Mouse (Mus musculus): ENCODE measurements around the gene Dnaja4.
"Not testable (repeated sequence)": the region's sequence is repeated elsewhere in the genome, so short reads cannot be mapped to it uniquely, and the experiment has no call there.

The Dnaja4 gene

DNA sequence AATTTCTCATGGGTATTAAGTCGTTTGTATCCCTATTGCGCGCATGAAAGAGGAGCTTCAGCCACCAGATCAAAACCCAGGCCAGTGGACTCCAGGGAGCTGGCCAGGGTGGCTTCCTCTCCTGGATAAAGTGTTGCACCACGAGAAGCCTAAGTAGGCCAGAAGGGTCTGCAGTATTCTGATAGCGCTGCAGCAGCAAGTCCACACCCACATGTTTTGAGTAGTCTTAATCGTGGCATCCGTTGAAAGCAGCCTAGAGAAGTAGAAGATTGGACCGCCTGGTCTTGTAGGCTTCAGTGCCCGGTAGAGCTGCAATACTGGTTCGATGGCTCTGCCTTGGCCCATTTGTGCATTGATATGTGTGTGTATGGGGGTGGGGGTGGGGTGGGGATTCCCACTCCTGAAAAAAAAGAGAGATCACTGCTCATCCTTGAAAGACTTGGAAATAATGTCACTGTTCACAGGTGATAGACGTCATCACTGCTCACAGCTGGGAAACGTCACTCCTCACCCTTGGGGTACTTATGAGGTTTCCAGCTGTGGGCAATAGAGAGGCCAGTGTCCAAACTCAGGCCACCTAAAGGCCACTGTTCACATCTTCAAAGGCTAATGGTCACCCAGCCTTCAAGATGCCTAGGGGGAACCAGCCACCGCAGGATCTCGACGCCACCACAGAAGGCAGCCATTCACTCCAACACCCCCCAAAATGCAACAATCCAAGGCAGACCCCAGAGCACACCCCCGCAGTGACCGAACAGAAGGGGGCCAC is at the start of gene Dnaja4:
Gene Dnaja4 (plus strand): TSS at position 556 of the 769 bp plus-strand sequence.
- no peak for DNase-seq

DNA sequence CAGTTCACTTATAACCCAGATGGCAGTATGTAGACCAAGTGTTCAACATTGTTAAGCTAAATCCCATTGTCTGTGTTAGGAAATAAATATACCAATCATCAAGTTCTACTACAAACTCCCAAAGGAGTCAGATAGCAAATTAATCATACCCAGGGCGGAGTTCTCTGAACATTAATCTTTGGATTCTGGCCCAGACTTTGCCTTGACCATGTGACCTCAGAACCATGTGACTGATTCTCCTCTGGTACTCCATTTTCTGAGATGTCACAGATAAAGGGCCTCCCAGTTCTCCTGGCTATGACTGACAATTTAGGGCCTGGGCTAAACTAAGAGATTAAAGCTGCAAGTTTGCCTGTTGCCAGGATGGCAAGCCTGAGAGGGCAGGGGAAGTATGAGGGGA is 49.3 kb upstream of the Dnaja4 start:
- DNase-seq = no peak

DNA sequence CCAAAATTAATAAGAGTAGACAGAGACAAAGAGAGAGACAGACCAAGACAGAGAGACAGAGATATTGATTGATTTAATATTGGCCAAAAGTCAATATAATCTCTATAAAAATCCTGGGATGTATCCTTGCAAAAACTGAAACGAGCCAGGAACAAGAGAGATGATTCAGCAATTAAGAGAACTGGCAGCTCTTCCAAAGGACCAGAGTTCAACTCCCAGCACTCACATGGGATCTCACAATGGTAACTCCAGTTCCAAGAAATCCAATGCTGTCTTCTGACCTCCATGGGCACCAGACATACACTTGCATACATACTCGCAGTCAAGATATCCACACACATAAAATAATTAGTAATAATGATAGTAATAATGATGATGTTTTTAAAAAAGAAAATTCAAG is 45.9 kb upstream of the Dnaja4 start:
- no peak for DNase-seq

DNA sequence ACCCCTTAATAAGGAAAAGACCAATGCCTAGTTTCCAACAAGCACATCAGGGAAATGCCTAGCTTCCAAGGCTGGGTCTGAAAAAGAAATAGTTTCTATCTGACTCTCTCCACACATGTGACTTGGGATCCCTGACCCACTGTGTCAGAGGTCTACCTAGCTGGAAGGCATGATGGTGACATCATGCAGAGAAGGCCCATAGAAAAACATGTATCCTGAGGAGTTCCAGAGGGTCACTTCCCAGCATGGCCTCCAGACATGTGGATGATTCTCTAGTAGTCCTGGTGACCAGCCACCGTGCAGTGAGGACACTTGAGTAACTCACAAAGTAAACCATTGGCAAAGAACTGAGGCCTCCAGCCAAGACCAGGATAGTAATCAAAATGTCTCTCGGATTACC is 42.8 kb upstream of the Dnaja4 start:
- no peak for DNase-seq

DNA sequence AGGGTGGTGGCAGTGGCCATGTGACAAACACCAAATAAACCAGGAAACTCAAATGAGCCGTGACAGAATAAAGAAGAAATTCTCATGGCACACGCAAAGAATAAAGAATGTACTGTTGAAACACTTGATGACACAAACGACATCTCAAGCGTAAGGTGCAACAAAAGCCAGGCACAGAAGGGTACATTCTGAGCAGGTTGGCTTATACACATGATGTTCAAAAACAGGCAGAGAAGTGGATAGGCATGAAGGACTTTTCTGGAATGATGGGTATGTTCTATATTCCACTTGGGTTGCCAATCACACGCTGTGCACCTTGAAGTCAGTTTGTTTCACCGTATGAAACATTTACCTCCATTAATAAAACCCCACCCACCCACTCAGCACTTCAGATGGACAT is 42.3 kb upstream of the Dnaja4 start:
- DNase-seq = no peak

DNA sequence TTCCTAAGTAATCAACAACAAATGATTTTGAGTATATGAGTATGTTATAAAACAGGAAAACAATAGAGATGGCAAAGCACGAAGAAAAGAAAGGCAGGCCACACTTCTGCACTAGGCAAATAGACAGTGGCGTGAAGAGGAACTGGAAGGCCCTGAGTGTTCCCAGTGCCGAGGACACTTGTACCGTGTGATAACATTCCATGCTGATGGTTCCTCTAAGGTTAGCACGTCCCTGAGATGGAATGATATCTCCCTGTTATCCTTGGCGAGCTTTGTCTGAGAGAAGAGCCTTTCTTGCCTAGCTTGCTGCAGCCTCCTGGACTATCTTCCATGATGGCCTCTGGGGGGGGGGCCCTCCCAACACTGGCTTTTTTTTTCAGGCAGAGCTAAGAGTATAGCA is 39.9 kb upstream of the Dnaja4 start:
- no peak for DNase-seq

DNA sequence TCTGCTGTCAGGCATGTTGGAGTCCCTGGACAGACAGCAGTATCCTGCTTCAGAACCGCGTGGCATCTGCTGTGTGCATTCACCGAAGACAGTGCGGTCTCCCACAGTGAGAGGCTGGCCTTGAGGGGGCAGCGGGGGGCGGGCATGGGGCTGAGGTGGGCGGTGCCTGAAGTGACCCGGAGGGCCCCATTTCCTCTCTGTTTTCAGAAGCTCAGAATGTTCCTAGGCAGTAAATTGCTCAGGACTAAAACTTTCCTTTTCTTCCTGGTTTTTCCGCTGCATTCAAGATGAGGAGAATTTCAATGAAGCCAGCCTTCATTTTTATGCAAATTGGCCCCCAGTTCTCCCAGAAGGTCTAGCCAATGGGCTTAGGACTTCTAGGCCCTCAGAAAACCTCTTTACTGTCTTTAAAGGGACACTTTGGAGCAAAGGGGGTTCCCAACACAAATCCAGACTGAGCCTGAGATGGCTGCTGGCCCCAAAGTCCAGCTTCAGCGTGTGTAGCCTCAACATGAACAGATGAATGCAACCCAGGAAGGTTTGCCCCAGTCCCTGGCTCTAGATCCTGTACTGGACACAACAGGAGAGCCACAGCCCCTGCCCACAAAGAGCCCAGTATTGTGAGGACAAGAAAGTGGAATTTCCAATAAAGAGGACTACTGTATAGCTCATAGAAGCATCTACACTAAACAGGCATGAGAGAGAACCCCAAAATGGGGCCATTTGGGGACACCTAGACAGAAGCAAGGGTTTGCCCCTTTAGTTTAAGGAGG is 36.9 kb upstream of the Dnaja4 start, which contains the start of gene Acsbg1:
Gene Acsbg1 (minus strand): TSS at position 266 of the 773 bp plus-strand sequence.
- DNase-seq = peak in 1 of 2 experiments; percentile 10

DNA sequence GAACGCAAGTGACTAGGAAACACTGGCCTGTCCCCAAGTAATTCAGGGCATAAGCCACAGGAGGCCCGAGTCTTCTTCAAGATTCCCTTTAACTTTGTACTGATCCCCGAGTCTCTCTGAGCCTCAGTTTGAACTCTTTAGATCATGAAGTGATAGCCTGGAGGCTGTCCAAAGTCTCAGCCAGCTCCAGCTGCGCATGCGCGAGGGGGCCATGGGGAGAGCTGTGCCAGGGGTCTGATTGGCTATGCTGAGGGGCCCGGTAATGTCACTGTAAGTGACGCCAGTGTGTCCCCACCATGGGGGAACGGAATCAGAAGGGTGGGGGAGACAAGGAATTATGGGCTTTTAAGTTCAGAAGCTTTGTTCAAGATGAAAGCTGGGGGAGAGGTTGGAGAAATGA is 34.3 kb upstream of the Dnaja4 start:
- DNase-seq = no peak

DNA sequence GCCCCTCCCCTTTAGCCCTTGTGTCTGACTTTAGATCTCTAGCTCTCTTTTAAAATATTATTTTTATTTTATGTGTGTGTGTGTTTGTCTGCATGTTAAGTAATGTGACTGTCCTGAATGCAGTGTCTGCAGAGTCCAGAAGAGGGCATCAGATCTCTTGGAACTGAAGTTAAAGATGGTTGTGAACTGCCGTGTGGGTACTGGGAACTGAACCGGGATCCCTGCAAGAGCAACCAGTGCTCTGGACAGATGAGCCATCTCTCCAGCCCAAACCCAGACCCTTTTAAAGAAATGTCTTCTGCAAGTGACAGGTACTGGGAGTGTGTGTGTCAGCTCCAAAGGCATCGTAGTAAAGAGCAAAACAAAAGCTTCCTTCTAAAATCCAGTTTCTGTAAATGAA is 32.6 kb upstream of the Dnaja4 start:
- no peak for DNase-seq

DNA sequence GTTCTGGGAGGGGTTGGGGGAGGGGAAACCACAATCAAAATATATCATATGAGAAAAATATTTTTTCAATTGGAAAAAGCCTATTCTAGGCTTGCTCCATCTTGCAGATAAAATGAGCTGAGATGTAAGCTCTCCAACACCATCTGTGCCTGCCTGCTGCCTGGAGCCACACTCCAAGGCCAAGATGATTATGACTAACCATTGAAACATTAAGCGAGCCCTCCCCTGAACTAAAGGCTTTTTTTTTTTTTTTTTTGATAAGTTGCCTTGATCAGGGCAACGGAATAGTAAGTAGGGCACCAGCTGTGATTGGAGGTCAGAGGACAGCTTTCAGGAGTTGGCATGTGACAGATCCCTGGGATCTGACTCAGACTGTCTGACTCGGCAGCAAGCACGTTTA is 30.2 kb upstream of the Dnaja4 start:
- DNase-seq = no peak

DNA sequence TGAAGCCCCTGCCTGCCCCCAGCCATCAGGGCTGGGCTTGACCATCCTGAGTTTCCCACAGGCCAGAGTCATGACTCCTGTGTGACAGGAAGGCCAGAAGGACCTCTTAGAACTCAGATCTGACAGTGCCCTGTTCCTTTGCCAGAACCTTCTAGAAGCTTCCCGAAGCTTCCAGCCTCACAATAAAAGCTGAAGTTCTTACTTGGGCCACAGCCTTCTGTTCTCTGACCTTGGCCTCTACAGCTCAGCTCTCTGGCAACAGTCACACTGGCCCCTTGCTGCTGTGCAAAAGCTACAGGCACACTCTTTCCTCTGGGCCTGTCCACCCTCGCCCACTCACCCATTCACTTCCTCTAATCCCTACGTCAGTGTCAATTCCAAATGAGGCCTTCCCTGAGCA is 26.7 kb upstream of the Dnaja4 start:
- DNase-seq = no peak

DNA sequence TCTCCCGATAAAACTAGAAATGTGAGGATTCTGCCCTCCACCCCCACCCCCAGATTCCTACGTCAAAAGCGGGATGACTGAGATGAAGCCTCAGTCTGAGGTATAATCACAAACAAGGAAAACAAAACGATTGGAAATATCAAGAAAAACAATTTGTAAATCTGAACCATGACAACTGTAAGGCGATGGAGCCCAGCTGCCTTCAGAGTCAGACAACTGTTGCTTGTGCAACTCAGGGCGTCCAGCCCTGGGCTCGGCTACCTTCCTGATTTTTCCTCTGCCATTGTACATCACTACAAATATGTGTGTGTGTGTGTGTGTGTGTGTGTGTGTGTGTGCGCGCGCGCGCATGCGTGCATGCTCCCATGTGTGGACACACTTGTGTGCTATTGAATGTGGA is 24.8 kb upstream of the Dnaja4 start:
- no peak for DNase-seq

DNA sequence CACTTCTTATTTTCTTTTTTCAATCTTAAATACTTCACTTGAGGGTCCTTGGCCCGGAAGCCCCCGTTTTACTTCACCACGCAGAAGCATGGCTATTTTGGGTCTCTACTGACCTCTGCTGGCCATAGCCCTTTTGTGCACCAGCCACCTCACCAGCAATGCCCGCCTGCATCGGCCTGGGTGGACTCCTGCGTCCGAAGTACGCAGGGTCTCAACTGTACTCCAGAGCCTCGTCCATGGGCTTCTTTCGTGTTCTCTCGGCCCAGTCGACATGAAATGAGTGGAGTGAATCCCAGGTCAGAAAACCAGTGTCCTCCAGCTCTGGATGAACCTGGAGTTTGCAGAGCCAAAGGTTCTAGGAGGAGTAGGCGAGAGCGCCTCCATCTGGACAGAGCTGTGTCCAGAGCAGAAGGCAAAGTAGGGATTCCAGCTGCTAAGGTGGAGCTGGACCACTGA is 22.1 kb upstream of the Dnaja4 start:
- peak; percentile 63 to 83 for DNase-seq

DNA sequence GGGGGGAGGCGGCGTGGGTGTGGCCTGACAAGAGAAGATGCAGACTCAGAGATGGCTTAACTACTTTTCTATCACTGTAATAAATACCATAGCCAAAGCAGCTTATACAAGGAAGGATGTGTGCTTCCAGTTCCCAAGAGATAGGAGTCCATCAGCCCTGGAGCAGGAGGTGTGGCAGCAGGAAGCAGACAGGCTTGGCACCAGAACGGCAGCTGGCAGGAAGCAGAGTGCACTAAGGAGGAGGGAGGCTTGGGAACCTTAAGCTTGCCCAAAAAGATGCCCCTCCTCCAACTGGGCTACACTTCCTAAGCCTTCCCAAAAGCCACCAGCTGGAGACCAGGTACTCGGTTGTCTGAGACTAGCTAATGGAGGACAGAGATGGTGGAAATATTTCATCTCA is 15.8 kb upstream of the Dnaja4 start:
- no peak for DNase-seq

DNA sequence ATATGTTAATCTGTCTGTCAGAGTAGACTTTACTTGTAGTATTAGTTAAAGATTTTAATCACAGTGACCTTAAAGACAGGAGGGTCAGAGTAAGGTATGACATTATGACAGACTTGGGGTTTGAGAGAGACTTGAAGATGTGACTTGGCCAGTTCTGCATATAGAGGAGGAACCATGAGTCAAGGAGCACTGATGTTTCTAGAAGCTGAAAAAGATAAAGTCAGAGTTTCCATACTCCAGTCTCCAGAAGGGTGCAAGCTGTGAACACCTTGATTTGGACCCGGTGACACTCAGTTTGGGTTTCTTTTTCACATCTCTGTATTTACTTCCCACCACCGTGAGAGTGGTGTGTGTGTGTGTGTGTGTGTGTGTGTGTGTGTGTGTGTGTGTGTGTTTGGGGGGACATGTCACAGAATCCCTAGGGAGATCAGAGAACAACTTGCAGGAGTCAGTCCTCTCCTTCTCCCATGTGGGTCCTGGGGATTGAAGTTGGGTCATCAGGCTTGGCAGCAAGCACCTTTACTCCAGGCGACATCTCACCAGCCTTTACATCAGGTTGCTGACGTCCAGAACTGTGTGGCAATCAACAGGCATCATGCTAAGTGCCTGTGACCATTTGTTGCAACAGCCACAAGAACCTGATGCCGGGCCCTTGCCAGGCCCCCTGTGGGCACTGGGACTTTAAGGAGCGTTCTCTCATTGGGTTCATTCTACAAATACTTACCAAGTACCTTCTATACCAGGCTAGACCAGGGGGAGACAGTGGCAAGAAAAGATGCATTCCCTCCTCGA is 14.7 kb upstream of the Dnaja4 start:
- no peak for DNase-seq

DNA sequence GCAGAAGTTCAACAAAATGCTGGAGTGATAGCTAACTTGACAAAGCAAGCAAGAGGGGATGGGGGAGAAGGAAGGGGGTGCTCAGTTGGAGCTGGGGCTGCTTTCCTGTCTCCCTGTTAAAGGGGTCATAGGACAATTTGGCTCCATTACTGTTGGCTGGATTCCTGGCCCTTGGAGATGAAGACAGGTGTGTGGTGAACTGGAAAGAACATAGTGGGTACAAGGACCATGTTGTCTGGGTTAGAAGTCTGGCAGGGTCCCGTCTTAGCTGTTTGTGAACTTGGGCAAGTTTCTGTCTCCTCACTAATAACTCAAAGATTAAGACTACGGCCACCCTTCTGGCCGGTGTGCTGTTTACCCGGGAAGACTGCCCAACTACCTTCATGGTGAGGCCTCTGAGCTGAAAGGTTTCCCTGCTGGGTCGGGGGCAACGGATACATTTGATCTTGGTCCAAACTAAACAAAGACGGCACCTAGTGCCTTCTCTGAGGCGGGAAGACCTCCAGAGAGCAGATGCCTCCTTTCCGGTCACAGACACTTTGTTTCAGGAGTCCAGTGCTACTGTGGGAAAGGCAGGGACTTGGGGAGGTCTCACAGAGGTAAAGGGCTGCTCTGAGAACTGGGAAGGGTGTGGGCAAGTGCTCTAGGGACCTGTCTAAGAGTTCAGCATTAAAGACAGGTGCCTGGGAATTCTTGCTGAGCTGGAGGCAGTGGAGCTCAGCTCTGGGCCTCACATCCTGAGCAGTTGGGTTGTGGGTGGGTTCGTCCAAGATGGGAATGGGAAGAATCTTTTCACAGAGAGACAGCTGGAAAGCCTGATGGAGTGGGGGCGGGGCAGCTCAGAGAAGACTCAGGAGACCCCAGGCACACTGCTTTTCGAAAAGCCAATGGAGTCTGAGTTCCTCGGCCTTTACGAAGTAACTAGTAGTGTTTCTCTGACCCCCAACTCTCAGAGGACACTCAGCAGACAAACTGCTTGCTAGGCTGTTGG is 11.1 kb upstream of the Dnaja4 start:
- DNase-seq = peak; percentile 25 to 62

DNA sequence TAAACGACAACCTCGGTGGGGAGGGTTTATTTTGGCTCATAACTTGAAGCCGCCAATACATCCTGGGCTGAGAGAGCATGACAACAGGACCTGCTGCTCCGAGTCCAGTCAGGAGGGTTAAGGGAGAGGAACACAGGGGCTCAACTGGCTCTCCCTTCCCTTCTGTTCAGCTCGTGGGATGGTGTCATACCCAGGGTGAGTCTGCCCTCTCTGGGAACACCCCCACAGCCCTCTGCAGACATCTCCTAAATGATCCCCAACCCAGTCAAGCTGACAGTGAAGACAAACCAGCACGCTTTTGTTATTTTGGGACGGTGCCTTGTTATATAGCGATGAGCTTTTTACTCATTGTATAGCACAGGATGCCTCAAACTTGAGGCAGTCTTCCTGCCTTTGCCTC is 9.2 kb upstream of the Dnaja4 start:
- DNase-seq = no peak

DNA sequence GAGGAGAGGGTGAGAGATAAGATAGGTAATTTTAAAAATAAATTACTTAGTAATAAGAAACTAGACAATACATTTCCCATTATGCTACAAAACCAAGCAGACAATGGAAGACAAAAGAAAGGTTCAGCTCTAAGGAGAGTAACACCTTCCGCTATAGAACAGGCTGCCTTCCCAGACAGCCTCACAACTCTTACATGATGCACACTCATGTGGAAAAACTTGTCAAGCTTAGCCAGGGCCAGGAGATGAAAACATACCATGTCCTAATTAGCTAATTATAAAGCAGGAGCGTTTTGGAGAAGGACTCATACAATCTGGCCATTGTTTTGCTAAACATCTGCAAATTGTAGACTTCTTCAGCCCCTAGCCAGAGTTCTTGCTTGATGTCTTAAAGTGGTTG is 8.0 kb upstream of the Dnaja4 start:
- DNase-seq = not testable (repeated sequence)

DNA sequence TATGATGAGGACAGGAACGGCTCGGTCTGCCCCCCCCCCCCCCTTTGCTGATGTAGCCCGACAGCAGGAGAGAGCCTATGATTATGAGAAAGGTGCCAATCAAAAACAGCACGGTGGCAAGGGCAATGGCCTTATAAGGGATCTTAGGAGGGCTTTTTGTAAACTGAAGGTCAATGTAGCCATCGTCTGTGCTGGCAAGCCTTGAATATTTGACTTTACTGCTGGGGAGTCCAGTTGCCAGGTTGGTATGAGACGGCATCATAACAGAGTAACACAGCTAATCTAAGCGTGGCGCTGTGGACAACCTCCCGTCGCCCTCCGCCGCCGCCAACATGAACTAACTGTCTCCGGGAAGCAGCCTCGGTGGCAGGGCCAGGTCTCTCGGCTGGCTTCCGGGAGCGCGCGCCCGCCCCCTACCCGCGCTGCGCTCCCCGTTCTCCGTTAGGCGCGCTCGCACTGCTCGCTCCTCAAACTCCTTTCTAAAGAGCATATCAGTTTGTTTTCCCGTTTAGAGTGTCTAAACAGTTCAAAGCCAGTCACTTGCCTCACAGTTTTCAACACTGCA is 7.3 kb upstream of the Dnaja4 start:
- DNase-seq = peak in 1 of 2 experiments; percentile 51

DNA sequence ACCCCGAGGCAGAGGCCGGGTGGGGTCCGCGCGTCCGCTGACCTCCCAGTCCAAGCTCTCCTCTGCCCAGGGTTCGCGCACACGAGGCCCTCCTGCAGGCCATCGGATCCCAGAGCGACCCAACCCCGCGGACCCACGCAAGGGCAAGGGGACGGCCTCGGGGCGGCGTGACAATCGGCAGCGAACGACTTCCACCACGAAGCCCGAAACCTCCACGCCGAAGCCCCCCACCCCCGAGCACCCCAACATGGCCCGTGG is 343 bp downstream of the Dnaja4 start:
- DNase-seq = no peak

DNA sequence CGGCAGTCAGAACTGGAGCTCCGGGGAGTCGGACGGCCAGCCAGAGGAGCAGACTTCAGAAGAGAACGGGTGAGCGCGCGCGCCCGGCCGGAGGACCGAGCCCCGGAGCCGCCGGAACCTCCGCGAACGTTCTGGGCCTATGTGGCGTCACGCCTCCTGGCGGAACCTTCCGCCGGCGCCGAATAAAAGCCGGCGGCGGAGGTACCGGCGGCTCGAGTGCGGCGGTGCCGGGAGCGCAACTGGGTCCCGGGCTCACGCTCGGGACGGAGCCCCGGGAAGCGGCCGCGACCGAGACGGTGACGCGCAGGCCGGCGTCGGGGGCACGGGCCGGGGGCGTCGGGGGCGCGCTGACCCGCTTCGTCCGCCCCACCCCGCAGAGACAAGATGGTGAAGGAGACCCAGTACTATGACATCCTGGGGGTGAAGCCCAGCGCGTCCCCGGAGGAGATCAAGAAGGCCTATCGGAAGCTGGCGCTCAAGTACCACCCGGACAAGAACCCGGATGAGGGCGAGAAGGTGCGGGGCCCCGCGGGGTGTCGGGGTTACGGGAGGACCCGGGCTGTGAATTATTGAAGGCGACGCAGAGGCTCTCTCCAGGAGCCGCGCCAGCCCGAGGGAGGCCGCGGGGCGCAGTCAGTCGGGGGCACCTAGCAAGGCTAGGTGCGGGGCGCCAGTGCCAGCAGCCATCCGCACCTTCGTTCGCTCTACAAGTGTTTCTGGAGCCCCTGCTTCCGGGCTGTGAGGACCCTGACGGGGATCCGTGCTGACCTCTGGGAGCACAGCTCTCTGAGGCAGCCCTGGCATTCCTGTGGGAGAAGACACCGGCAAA is 886 bp downstream of the Dnaja4 start:
- DNase-seq = peak; percentile 75 to 89

Measured in kidney, postnatal 36 days (tissue).